Mouse (Mus musculus) stomach, postnatal 0 days (tissue): ENCODE results near the gene Trmt112.

ENCODE experiments used
- CTCF ChIP-seq: IDR thresholded peaks from 2 replicates; pipeline ENCODE4 v1.5.1; 2016; ENCODE audit warnings: antibody characterized with exemption, low read depth, mild to moderate bottlenecking, moderate library complexity
- EP300 ChIP-seq: optimal IDR thresholded peaks from 2 replicates; pipeline ENCODE3; 2016; ENCODE audit warnings: antibody characterized with exemption

DNA sequence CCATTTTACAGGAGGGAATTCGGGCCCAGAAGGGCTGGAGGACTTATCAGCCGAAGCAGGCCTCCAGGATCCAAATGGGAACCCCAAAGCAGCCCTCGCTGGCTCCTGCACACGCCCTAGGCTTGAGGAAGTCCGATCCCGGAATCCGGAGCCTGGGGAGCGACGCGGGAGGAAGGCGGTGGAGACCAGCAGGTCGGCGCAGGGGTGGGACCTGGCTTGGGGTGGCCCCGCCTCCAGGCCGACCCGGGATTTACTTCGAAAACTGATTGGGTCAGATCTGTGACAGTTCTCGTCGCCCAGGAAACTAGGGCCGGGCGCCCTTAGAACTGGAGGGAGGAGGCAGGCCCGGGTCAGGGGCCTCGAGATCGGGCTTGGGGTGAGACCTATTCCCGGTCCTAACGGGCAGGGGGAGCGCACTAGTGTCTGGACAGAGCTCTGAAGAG lies 32.8 kb downstream of the Trmt112 start, which contains the start of gene Gpr137:
- no peak; the same call in 1 of the 2 replicates for TF ChIP-seq CTCF
- no peak for TF ChIP-seq EP300
